Mouse (Mus musculus): ENCODE measurements around the gene Olfr791. TPM values are rescaled to one million over a fixed set of nuclear protein-coding genes. Genes with fewer than 3 reads are reported as not detected.

Olfr791 gene
- polyA plus RNA-seq (2015; fragmentation: Nextera tagmentation; extraction: Ambion mirVana) = not detected in 2 replicates

DNA sequence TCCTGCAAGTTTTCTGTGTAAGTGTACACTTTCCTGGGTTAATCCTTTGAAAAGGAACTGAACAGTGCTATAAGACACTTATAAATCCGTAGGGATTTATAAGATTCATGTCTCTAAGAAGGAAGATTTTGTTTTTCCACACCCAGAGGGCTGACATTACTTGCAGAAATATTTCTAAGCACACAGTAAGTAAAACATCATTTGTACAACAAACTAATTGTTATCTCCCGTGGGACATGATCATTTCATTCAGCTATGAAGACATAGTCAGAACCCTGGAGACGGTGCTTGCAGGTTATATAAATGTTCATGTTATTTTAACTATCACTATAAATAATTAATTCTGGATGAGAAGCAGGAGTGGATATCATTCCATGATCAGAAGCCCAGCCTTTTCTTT lies at the start of gene Olfr791:
Gene Olfr791, plus strand, starts transcription at position 301 of the 400 bp plus-strand sequence.
- no peaks in the 10 kb centered on the region for H3K9me3 ChIP-seq
- H3K36me3 ChIP-seq = no peaks in the 10 kb centered on the region
- no peaks in the 10 kb centered on the region for H3K4me1 ChIP-seq
- 65% methylated on average over 3 of the region's 3 CpGs for WGBS
- no peak within 1 kb of the TSS for H3K27ac ChIP-seq
- no peaks in the 10 kb centered on the region for H3K27me3 ChIP-seq
- no peak within 1 kb of the TSS for H3K9ac ChIP-seq
- H3K4me2 ChIP-seq = no peak within 1 kb of the TSS
- no peak for ATAC-seq (ENCODE audit: insufficient number of reproducible peaks, insufficient read depth, low FRiP score, low TSS enrichment, low read depth)
- H3K4me3 ChIP-seq = no peak within 1 kb of the TSS

GRCm38 (mm10) chr10:129473256-129473655 lies 48.3 kb upstream of the Olfr791 start:
- Histone ChIP-seq H3K27ac (no peak overlapping the region), H3K9ac (no peak overlapping the region), H3K4me3 (no peak overlapping the region), H3K4me1 (no peaks in the 10 kb centered on the region), H3K4me2 (no peak overlapping the region), H3K27me3 (no peaks in the 10 kb centered on the region), H3K36me3 (no peaks in the 10 kb centered on the region), H3K9me3 (no peaks in the 10 kb centered on the region)
- 56% methylated on average over 2 of the region's 2 CpGs for WGBS
- ATAC-seq (ENCODE audit: insufficient number of reproducible peaks, insufficient read depth, low FRiP score, low TSS enrichment, low read depth) = no peak

DNA sequence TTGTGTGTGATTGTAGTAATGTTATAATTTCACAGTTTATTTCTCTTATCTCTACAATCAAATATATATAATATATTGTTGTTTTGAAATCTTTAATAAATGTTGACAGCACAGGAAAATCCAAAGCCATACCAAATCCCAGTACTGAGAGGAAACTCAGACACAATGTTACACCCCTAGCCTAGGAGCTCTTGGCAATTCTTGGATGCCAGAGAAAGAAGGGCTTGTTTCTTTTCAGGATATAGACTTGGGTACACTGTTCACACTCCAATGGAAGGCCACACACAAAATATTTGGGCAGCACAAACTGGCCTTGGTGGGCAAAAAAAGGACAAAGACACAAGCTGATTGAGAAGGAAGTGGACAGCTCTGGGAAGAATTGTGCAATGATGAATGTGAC lies 47.9 kb upstream of the Olfr791 start:
- no peak overlapping the region for H3K27ac ChIP-seq
- no peaks in the 10 kb centered on the region for H3K9me3 ChIP-seq
- no peaks in the 10 kb centered on the region for H3K27me3 ChIP-seq
- no peak overlapping the region for H3K9ac ChIP-seq
- H3K36me3 ChIP-seq = no peaks in the 10 kb centered on the region
- no peak overlapping the region for H3K4me3 ChIP-seq
- H3K4me2 ChIP-seq = no peak overlapping the region
- no peak for ATAC-seq (ENCODE audit: insufficient number of reproducible peaks, insufficient read depth, low FRiP score, low TSS enrichment, low read depth)
- H3K4me1 ChIP-seq = no peaks in the 10 kb centered on the region

DNA sequence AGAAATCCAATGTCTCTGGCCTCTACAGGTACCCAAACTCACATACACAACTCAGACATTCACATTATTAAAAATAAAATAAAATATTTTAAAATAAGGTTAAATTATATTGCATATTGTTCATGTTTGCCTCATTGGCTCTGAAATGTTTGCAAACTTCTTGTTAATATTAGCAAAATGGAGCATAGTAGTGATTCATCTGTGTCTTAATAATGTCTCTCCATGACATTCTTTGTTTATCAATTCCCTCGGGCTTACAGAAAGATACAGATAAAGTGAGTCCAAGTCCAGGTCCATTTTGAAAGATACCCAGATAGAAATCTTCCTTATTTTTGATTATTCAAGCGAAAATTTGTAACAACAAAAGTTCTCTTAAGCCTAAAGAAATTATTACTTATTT lies 37.1 kb upstream of the Olfr791 start, which contains the start of gene Olfr789:
Gene Olfr789, plus strand, starts transcription at position 301 of the 400 bp plus-strand sequence.
- no peak within 1 kb of the TSS for H3K27ac ChIP-seq
- H3K9ac ChIP-seq = no peak within 1 kb of the TSS
- no peaks in the 10 kb centered on the region for H3K9me3 ChIP-seq
- H3K36me3 ChIP-seq = no peaks in the 10 kb centered on the region
- H3K27me3 ChIP-seq = no peaks in the 10 kb centered on the region
- H3K4me1 ChIP-seq = no peaks in the 10 kb centered on the region
- no peak within 1 kb of the TSS for H3K4me2 ChIP-seq
- 54% methylated on average over 2 of the region's 2 CpGs for WGBS
- no peak for ATAC-seq (ENCODE audit: insufficient number of reproducible peaks, insufficient read depth, low FRiP score, low TSS enrichment, low read depth)
- no peak within 1 kb of the TSS for H3K4me3 ChIP-seq

- no peak overlapping the region for H3K27ac ChIP-seq
- 77% methylated on average over 2 of the region's 2 CpGs for WGBS
- H3K4me3 ChIP-seq = no peak overlapping the region
- no peaks in the 10 kb centered on the region for H3K9me3 ChIP-seq
- H3K9ac ChIP-seq = no peak overlapping the region
- no peak for ATAC-seq (ENCODE audit: insufficient number of reproducible peaks, insufficient read depth, low FRiP score, low TSS enrichment, low read depth)
- H3K36me3 ChIP-seq = no peaks in the 10 kb centered on the region
- no peaks in the 10 kb centered on the region for H3K4me1 ChIP-seq
- no peak overlapping the region for H3K4me2 ChIP-seq
- no peaks in the 10 kb centered on the region for H3K27me3 ChIP-seq
These were observed 31.5 kb upstream of the Olfr791 start for GRCm38 (mm10) chr10:129490101-129490500.

GRCm38 (mm10) chr10:129498192-129498591 lies 23.4 kb upstream of the Olfr791 start, which contains the start of gene Olfr790:
TSS of gene Olfr790 (plus strand) at chr10:129498492.
- Histone ChIP-seq H3K9ac (no peak within 1 kb of the TSS), H3K4me2 (no peak within 1 kb of the TSS), H3K4me3 (no peak within 1 kb of the TSS), H3K4me1 (no peaks in the 10 kb centered on the region), H3K36me3 (no peaks in the 10 kb centered on the region), H3K9me3 (no peaks in the 10 kb centered on the region), H3K27ac (no peak within 1 kb of the TSS), H3K27me3 (no peaks in the 10 kb centered on the region)
- no peak for ATAC-seq (ENCODE audit: insufficient number of reproducible peaks, insufficient read depth, low FRiP score, low TSS enrichment, low read depth)

GRCm38 (mm10) chr10:129538862-129539261 lies 17.3 kb downstream of the Olfr791 start, which contains the start of gene Olfr792:
TSS of gene Olfr792 (plus strand) at chr10:129539162.
- Histone ChIP-seq H3K4me2 (no peak within 1 kb of the TSS), H3K27me3 (no peaks in the 10 kb centered on the region), H3K4me3 (no peak within 1 kb of the TSS), H3K9me3 (peaks cover 5% of the 10 kb centered on the region; the same call in 1 of the 2 replicates), H3K4me1 (no peaks in the 10 kb centered on the region), H3K27ac (no peak within 1 kb of the TSS), H3K36me3 (no peaks in the 10 kb centered on the region), H3K9ac (no peak within 1 kb of the TSS)
- 67% methylated on average over 1 of the region's 1 CpGs for WGBS
- no peak for ATAC-seq (ENCODE audit: insufficient number of reproducible peaks, insufficient read depth, low FRiP score, low TSS enrichment, low read depth)

DNA sequence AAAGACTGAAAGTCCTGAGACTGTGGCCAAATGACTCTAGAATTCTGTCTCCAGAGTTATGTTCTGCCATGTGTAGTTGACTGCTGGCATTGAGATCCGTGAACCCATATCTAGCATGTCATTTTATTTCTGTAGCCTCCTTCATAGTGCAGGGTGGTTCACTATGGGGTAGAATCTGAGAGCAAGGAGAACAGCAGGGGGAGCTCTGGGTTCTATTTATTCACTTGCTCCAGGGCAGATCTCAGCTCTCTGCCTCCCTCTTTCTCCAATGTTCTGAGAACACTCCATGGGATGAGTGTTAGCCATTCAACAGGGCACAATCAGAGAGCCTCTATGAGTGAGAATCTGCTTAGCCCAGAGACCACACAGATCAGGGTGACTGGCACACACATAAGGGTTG lies 27.8 kb downstream of the Olfr791 start:
- Histone ChIP-seq H3K4me3 (no peak overlapping the region), H3K9me3 (peaks cover 5% of the 10 kb centered on the region; the same call in 1 of the 2 replicates), H3K36me3 (no peaks in the 10 kb centered on the region), H3K9ac (no peak overlapping the region), H3K4me2 (no peak overlapping the region), H3K27me3 (no peaks in the 10 kb centered on the region), H3K27ac (no peak overlapping the region), H3K4me1 (no peaks in the 10 kb centered on the region)
- no peak for ATAC-seq (ENCODE audit: insufficient number of reproducible peaks, insufficient read depth, low FRiP score, low TSS enrichment, low read depth)
- WGBS = 66% methylated on average over 1 of the region's 1 CpGs

GRCm38 (mm10) chr10:129567355-129567754 lies 45.8 kb downstream of the Olfr791 start, which contains the start of gene Olfr794:
TSS of gene Olfr794 (plus strand) at chr10:129567655.
- Histone ChIP-seq H3K9ac (no peak within 1 kb of the TSS), H3K36me3 (no peaks in the 10 kb centered on the region), H3K27ac (no peak within 1 kb of the TSS), H3K9me3 (no peaks in the 10 kb centered on the region), H3K4me2 (no peak within 1 kb of the TSS), H3K27me3 (no peaks in the 10 kb centered on the region), H3K4me1 (no peaks in the 10 kb centered on the region), H3K4me3 (no peak within 1 kb of the TSS)
- WGBS = 80% methylated on average over 2 of the region's 2 CpGs
- ATAC-seq (ENCODE audit: insufficient number of reproducible peaks, insufficient read depth, low FRiP score, low TSS enrichment, low read depth) = no peak

GRCm38 (mm10) chr10:129577066-129577465 lies 55.5 kb downstream of the Olfr791 start:
- Histone ChIP-seq H3K9me3 (no peaks in the 10 kb centered on the region), H3K4me3 (no peak overlapping the region), H3K36me3 (no peaks in the 10 kb centered on the region), H3K4me2 (no peak overlapping the region), H3K4me1 (no peaks in the 10 kb centered on the region), H3K27ac (no peak overlapping the region), H3K9ac (no peak overlapping the region), H3K27me3 (no peaks in the 10 kb centered on the region)
- 55% methylated on average over 1 of the region's 1 CpGs for WGBS
- ATAC-seq (ENCODE audit: insufficient number of reproducible peaks, insufficient read depth, low FRiP score, low TSS enrichment, low read depth) = no peak
